Comparison of ENCODE assay signal across 9 mouse cellular contexts in the genomic region with DNA sequence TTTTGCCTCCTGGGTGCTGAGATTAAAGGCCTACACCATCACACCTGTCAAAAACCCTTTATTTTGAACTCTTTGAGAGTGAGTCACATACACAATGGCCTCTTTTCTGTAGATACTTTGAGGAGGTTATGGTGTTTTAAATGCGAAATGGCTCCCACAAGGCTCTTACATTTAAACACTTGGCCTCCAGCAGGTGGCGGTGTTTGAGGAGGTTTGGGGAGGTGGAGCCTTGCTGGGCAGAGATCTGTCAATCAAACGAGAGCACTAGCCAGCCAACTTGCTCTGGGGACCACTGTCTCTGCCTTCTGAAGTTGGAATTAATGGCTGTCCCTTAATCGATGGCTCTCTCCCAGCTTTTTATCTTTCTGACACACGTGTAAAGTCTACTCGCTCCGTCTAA.
DNase-seq lines count a peak whose midpoint lies in the region; ATAC-seq and TF ChIP-seq lines count a peak whose summit lies in the region.
"Had no signal": no experiment of that assay in that cellular context is flagged by ENCODE, and none has a peak within 500 bp of the region (broad histone marks: within the 10 kb centered on the region; RNA-seq: fewer than 3 reads in every experiment).

No protein-coding gene starts in this region.

- no peaks in the 10 kb centered on the region for H3K36me3 ChIP-seq in forebrain, postnatal 0 days (ENCODE audit: insufficient read depth)
- H3K36me3 ChIP-seq in forebrain, embryonic 12.5 days (replicated peaks): no peaks in the 10 kb centered on the region
- H3K36me3 ChIP-seq in midbrain, embryonic 11.5 days (ENCODE audit: control insufficient read depth, insufficient read depth, low read length): no peaks in the 10 kb centered on the region
- H3K36me3 ChIP-seq in midbrain, embryonic 15.5 days (replicated peaks): no peaks in the 10 kb centered on the region

- no peaks in the 10 kb centered on the region for H3K27me3 ChIP-seq in forebrain, postnatal 0 days (ENCODE audit: insufficient read depth, low read length)
- no peaks in the 10 kb centered on the region for H3K27me3 ChIP-seq in forebrain, embryonic 12.5 days
- H3K27me3 ChIP-seq in midbrain, embryonic 11.5 days (ENCODE audit: control insufficient read depth, insufficient read depth, low read length): no peaks in the 10 kb centered on the region
- no peaks in the 10 kb centered on the region for H3K27me3 ChIP-seq in midbrain, embryonic 15.5 days (replicated peaks)

- peak; percentile 50 for TF ChIP-seq CTCF in forebrain, postnatal 0 days (IDR thresholded peaks at IDR 0.05; ENCODE audit: low read depth)

- H3K9ac ChIP-seq in forebrain, postnatal 0 days: no peak overlapping the region
- H3K9ac ChIP-seq in forebrain, embryonic 12.5 days: no peak overlapping the region
- no peak overlapping the region for H3K9ac ChIP-seq in midbrain, embryonic 11.5 days (ENCODE audit: low read length)
- no peak overlapping the region for H3K9ac ChIP-seq in midbrain, embryonic 15.5 days

- no peak for DNase-seq in forebrain, postnatal 0 days
- DNase-seq in midbrain, embryonic 11.5 days (ENCODE audit: low spot score, missing footprints): peak; percentile 85
- DNase-seq in retina, postnatal 7 days (ENCODE audit: low read depth, low spot score): peak; percentile 38
- no peak for DNase-seq in heart, postnatal 36 days
- DNase-seq: heart, postnatal 10 days had no signal

- no peaks in the 10 kb centered on the region for H3K9me3 ChIP-seq in forebrain, postnatal 0 days (ENCODE audit: low read length)
- H3K9me3 ChIP-seq in forebrain, embryonic 12.5 days: peaks cover 4% of the 10 kb centered on the region; the same call in 1 of the 2 replicates
- 0 out of 2 replicates have a peak, but pooled peaks cover 3% of the 10 kb centered on the region for H3K9me3 ChIP-seq in midbrain, embryonic 11.5 days (ENCODE audit: control insufficient read depth, low read length)
- H3K9me3 ChIP-seq in midbrain, embryonic 15.5 days: no peaks in the 10 kb centered on the region

- WGBS in forebrain, postnatal 0 days: 67% methylated on average over 7 of the region's 7 CpGs
- 67% methylated on average over 7 of the region's 7 CpGs for WGBS in forebrain, embryonic 12.5 days
- 63% methylated on average over 7 of the region's 7 CpGs for WGBS in midbrain, embryonic 11.5 days
- WGBS in midbrain, embryonic 15.5 days: 67% methylated on average over 7 of the region's 7 CpGs

- H3K4me3 ChIP-seq in forebrain, postnatal 0 days (ENCODE audit: low read depth, low read length): no peak overlapping the region
- no peak overlapping the region for H3K4me3 ChIP-seq in forebrain, embryonic 12.5 days (replicated peaks)
- no peak overlapping the region for H3K4me3 ChIP-seq in midbrain, embryonic 11.5 days (ENCODE audit: low read depth, low read length)
- no peak overlapping the region for H3K4me3 ChIP-seq in midbrain, embryonic 15.5 days

- intact Hi-C loops in heart, postnatal 36 days (cut with DNase I): no loop called here

- no peak overlapping the region for H3K27ac ChIP-seq in forebrain, postnatal 0 days (ENCODE audit: low read depth, low read length)
- H3K27ac ChIP-seq in forebrain, embryonic 12.5 days: no peak overlapping the region
- H3K27ac ChIP-seq in midbrain, embryonic 11.5 days (ENCODE audit: low read depth, low read length): no peak overlapping the region
- no peak overlapping the region for H3K27ac ChIP-seq in midbrain, embryonic 15.5 days

- no peak overlapping the region for H3K4me2 ChIP-seq in forebrain, postnatal 0 days (ENCODE audit: low read depth)
- no peak overlapping the region for H3K4me2 ChIP-seq in forebrain, embryonic 12.5 days
- H3K4me2 ChIP-seq in midbrain, embryonic 11.5 days: no peak overlapping the region
- no peak overlapping the region for H3K4me2 ChIP-seq in midbrain, embryonic 15.5 days

- ATAC-seq in forebrain, postnatal 0 days: no peak
- ATAC-seq in forebrain, embryonic 12.5 days (ENCODE audit: low FRiP score): no peak
- no peak for ATAC-seq in midbrain, embryonic 11.5 days (ENCODE audit: low FRiP score)
- ATAC-seq in midbrain, embryonic 15.5 days (replicated peaks): no peak
- ATAC-seq in common myeloid progenitor, adult 5-6 weeks (replicated peaks; ENCODE audit: low read depth, poor library complexity, severe bottlenecking): peak; percentile 66; the same call in 1 of the 2 replicates
- no peak for ATAC-seq in megakaryocyte, adult 5-6 weeks (ENCODE audit: poor library complexity, severe bottlenecking)

- H3K4me1 ChIP-seq in forebrain, postnatal 0 days (ENCODE audit: insufficient read depth): no peaks in the 10 kb centered on the region
- H3K4me1 ChIP-seq in forebrain, embryonic 12.5 days: no peaks in the 10 kb centered on the region
- H3K4me1 ChIP-seq in midbrain, embryonic 11.5 days (ENCODE audit: control insufficient read depth, insufficient read depth, low read length): no peaks in the 10 kb centered on the region
- peaks cover 11% of the 10 kb centered on the region for H3K4me1 ChIP-seq in midbrain, embryonic 15.5 days

Comparison
In these comparisons a context has a peak if more than half of its experiments do, and no peak if none do; other contexts are left out.
1. DNase-seq: peak in midbrain, embryonic 11.5 days (single experiment) and retina, postnatal 7 days (single experiment); none in forebrain, postnatal 0 days (single experiment) and heart, postnatal 36 days (0 of 2).